Mouse (Mus musculus) stomach, embryonic 16.5 days (tissue): Measurements from ENCODE around the gene Olfr871. TPM values are rescaled to one million over a fixed set of nuclear protein-coding genes. Genes with fewer than 3 reads are reported as not detected.
"Not testable (repeated sequence)": the region's sequence is repeated elsewhere in the genome, so short reads cannot be mapped to it uniquely, and the experiment has no call there.

Experiments used
- ATAC-seq: fragments of 200-750 bp; cut with Nextera tagmentation; 2 replicates; pipeline ENCODE4 v1.8.0; 2017; ENCODE audit warnings: moderate number of reproducible peaks, moderate TSS enrichment; ENCODE audit not compliant: insufficient read depth, low FRiP score
- H3K27ac ChIP-seq: fragments of 300-500 bp; sonication (generic); 2 replicates; pipeline ENCODE4 v1.5.1; 2014; ENCODE audit warnings: low read length
- H3K27me3 ChIP-seq: fragments of 300-500 bp; sonication (generic); 2 replicates; pipeline ENCODE4 v1.6.1; 2014; ENCODE audit warnings: low read length, control low read depth, mixed read lengths; ENCODE audit not compliant: control insufficient read depth, insufficient read depth
- H3K36me3 ChIP-seq: fragments of 300-500 bp; sonication (generic); 2 replicates; pipeline ENCODE4 v1.6.1; 2014; ENCODE audit warnings: low read length; ENCODE audit not compliant: control insufficient read depth, insufficient read depth
- H3K4me1 ChIP-seq: fragments of 300-500 bp; sonication (generic); 2 replicates; pipeline ENCODE4 v1.6.1; 2014; ENCODE audit warnings: low read length, control low read depth, mixed read lengths; ENCODE audit not compliant: control insufficient read depth, insufficient read depth
- H3K4me2 ChIP-seq: fragments of 300-500 bp; sonication (generic); 2 replicates; pipeline ENCODE4 v1.6.1; 2014; ENCODE audit warnings: low read depth, low read length, mixed read lengths
- H3K4me3 ChIP-seq: fragments of 300-500 bp; sonication (generic); replicated peaks from 2 replicates; pipeline ENCODE4 v1.5.1; 2014; ENCODE audit warnings: mild to moderate bottlenecking, low read length
- H3K9ac ChIP-seq: fragments of 300-500 bp; sonication (generic); 2 replicates; pipeline ENCODE4 v1.6.1; 2014; ENCODE audit warnings: low read length
- H3K9me3 ChIP-seq: fragments of 300-500 bp; sonication (generic); replicated peaks from 2 replicates; pipeline ENCODE4 v1.6.1; 2016; ENCODE audit warnings: low read length, control low read depth; ENCODE audit not compliant: control insufficient read depth
- WGBS: fragments of 180-500 bp; shearing (Covaris S2); extraction: QIAGEN DNeasy Blood & Tissue Kit; methylation state at CpG from one replicate; pipeline ENCODE4 v1.1.7; 2014; 5-methylcytosine and 5-hydroxymethylcytosine counted together
- polyA plus RNA-seq: library from polyadenylated mRNA; unstranded; fragments of >200 nt; fragmentation: Nextera tagmentation; extraction: Ambion mirVana; gene quantifications from 2 replicates; pipeline ENCODE4 v1.2.1, GENCODE M21; 2015

The Olfr871 gene
- polyA plus RNA-seq: not detected in 2 replicates

DNA sequence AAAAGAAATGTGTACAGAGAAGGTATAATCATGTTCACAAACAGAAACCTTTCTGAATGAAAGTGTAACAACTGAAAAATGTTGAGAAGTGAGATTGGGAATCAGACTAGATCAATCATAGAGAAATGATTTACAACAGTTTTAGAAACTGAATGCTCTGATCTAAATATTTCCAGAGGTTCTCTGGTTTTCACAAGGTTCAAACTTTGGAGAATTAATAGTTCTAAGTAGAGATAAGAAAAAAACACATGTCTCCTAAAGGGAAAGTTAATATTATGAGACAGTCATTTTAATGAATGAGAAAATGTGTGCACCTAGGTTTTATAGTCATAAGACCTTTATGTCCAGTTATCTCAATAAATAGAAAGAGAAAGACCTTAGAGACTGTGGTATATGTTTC lies at the start of gene Olfr871:
Gene Olfr871, plus strand, starts transcription at position 301 of the 400 bp plus-strand sequence.
- H3K9ac ChIP-seq: no peak within 1 kb of the TSS
- H3K27ac ChIP-seq: no peak within 1 kb of the TSS
- no peaks in the 10 kb centered on the region for H3K36me3 ChIP-seq
- H3K4me3 ChIP-seq: no peak within 1 kb of the TSS
- no peak within 1 kb of the TSS for H3K4me2 ChIP-seq
- no peaks in the 10 kb centered on the region for H3K4me1 ChIP-seq
- H3K9me3 ChIP-seq: no peaks in the 10 kb centered on the region
- no peak for ATAC-seq
- H3K27me3 ChIP-seq: no peaks in the 10 kb centered on the region

DNA sequence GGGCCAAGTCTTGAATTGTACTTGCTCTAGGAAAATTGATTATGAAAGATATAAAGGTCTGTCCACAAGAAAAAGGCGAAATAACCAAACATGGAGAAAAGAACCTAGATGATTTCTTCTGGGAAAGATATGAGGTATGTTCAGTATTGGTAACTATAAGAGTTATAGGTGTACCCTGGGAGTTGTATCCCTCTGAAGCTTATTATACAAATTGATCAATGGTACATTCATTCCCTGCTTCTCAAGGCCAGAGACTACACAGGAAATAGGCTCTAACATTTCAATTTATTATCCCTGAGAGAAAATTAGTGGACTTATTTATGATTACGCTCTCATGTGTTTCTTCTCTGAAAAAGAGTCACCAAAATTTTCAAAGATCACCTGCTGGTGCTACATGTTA lies 38.0 kb upstream of the Olfr871 start, which contains the start of gene Olfr870:
Gene Olfr870, minus strand, starts transcription at position 101 of the 400 bp plus-strand sequence.
- no peak for ATAC-seq
- 76% methylated on average over 2 of the region's 2 CpGs for WGBS
- H3K27ac ChIP-seq: no peak within 1 kb of the TSS
- no peaks in the 10 kb centered on the region for H3K4me1 ChIP-seq
- H3K9ac ChIP-seq: no peak within 1 kb of the TSS
- no peak within 1 kb of the TSS for H3K4me2 ChIP-seq
- no peaks in the 10 kb centered on the region for H3K36me3 ChIP-seq
- no peaks in the 10 kb centered on the region for H3K27me3 ChIP-seq
- H3K4me3 ChIP-seq: no peak within 1 kb of the TSS
- H3K9me3 ChIP-seq: no peaks in the 10 kb centered on the region

GRCm38 (mm10) chr9:20179463-20179862 lies 32.5 kb upstream of the Olfr871 start:
- Histone ChIP-seq H3K27ac (no peak overlapping the region), H3K4me2 (no peak overlapping the region), H3K9ac (no peak overlapping the region), H3K9me3 (no peaks in the 10 kb centered on the region), H3K4me1 (no peaks in the 10 kb centered on the region), H3K36me3 (no peaks in the 10 kb centered on the region), H3K4me3 (no peak overlapping the region), H3K27me3 (no peaks in the 10 kb centered on the region)
- 64% methylated on average over 5 of the region's 5 CpGs for WGBS
- no peak for ATAC-seq

- ATAC-seq: no peak
- no peak overlapping the region for H3K9ac ChIP-seq
- H3K27me3 ChIP-seq: no peaks in the 10 kb centered on the region
- no peaks in the 10 kb centered on the region for H3K36me3 ChIP-seq
- no peak overlapping the region for H3K27ac ChIP-seq
- H3K4me1 ChIP-seq: no peaks in the 10 kb centered on the region
- 72% methylated on average over 1 of the region's 1 CpGs for WGBS
- no peak overlapping the region for H3K4me2 ChIP-seq
- no peaks in the 10 kb centered on the region for H3K9me3 ChIP-seq
- H3K4me3 ChIP-seq: no peak overlapping the region
These were observed 9.9 kb upstream of the Olfr871 start for GRCm38 (mm10) chr9:20202131-20202530.

GRCm38 (mm10) chr9:20203413-20203984 lies 8.5 kb upstream of the Olfr871 start:
- WGBS: 84% methylated on average over 7 of the region's 7 CpGs
- H3K4me1 ChIP-seq, H3K27ac ChIP-seq, H3K9ac ChIP-seq, H3K4me2 ChIP-seq, H3K9me3 ChIP-seq, ATAC-seq, H3K4me3 ChIP-seq, H3K36me3 ChIP-seq, H3K27me3 ChIP-seq: not testable (repeated sequence)

GRCm38 (mm10) chr9:20210812-20211211 lies 1.2 kb upstream of the Olfr871 start:
- WGBS: 40% methylated on average over 1 of the region's 1 CpGs

GRCm38 (mm10) chr9:20211477-20211876 lies 530 bp upstream of the Olfr871 start:
- 57% methylated on average over 2 of the region's 2 CpGs for WGBS
- H3K9ac ChIP-seq: no peak overlapping the region
- no peaks in the 10 kb centered on the region for H3K9me3 ChIP-seq
- ATAC-seq: no peak
- H3K4me3 ChIP-seq: no peak overlapping the region
- no peak overlapping the region for H3K4me2 ChIP-seq
- no peak overlapping the region for H3K27ac ChIP-seq
- no peaks in the 10 kb centered on the region for H3K4me1 ChIP-seq
- H3K36me3 ChIP-seq: no peaks in the 10 kb centered on the region
- H3K27me3 ChIP-seq: no peaks in the 10 kb centered on the region

More at GRCm38 (mm10) chr9:20210812-20211211, 1.2 kb upstream of the Olfr871 start:
- H3K9me3 ChIP-seq: no peaks in the 10 kb centered on the region
- no peak for ATAC-seq
- H3K4me1 ChIP-seq: no peaks in the 10 kb centered on the region
- no peak overlapping the region for H3K4me3 ChIP-seq
- H3K27ac ChIP-seq: no peak overlapping the region
- no peak overlapping the region for H3K9ac ChIP-seq
- no peaks in the 10 kb centered on the region for H3K27me3 ChIP-seq
- H3K36me3 ChIP-seq: no peaks in the 10 kb centered on the region
- H3K4me2 ChIP-seq: no peak overlapping the region

GRCm38 (mm10) chr9:20236819-20237218 lies 24.8 kb downstream of the Olfr871 start, which contains the start of gene Olfr872:
Olfr872 (plus strand) TSS chr9:20237119.
- Histone ChIP-seq H3K9ac (no peak within 1 kb of the TSS), H3K9me3 (no peaks in the 10 kb centered on the region), H3K36me3 (no peaks in the 10 kb centered on the region), H3K27me3 (no peaks in the 10 kb centered on the region), H3K4me1 (no peaks in the 10 kb centered on the region), H3K4me3 (no peak within 1 kb of the TSS), H3K27ac (no peak within 1 kb of the TSS), H3K4me2 (no peak within 1 kb of the TSS)
- ATAC-seq: no peak

- H3K4me2 ChIP-seq: no peak overlapping the region
- WGBS: 66% methylated on average over 2 of the region's 2 CpGs
- H3K9me3 ChIP-seq: no peaks in the 10 kb centered on the region
- no peak overlapping the region for H3K27ac ChIP-seq
- H3K4me3 ChIP-seq: no peak overlapping the region
- no peak for ATAC-seq
- no peaks in the 10 kb centered on the region for H3K4me1 ChIP-seq
- no peak overlapping the region for H3K9ac ChIP-seq
- H3K27me3 ChIP-seq: no peaks in the 10 kb centered on the region
- no peaks in the 10 kb centered on the region for H3K36me3 ChIP-seq
These were observed 25.4 kb downstream of the Olfr871 start for GRCm38 (mm10) chr9:20237378-20237777.
